Mouse (Mus musculus) thymus, postnatal 0 days (tissue): ENCODE measurements around the gene Comt. TPM values are rescaled to one million over a fixed set of nuclear protein-coding genes. Genes with fewer than 3 reads are reported as not detected.

ENCODE experiments used
- DNase-seq: peaks from one replicate; pipeline ENCODE4 v3.0.0-alpha.2; 2015; ENCODE audit warnings: low spot score
- polyA plus RNA-seq: library from polyadenylated mRNA; unstranded; fragments of >200 nt; fragmentation: Nextera tagmentation; extraction: Ambion mirVana; gene quantifications from 2 replicates; pipeline ENCODE4 v1.2.1, GENCODE M21; 2015

Comt gene
- polyA plus RNA-seq, 1 experiment from 2014 or later, result 83.6 TPM

DNA sequence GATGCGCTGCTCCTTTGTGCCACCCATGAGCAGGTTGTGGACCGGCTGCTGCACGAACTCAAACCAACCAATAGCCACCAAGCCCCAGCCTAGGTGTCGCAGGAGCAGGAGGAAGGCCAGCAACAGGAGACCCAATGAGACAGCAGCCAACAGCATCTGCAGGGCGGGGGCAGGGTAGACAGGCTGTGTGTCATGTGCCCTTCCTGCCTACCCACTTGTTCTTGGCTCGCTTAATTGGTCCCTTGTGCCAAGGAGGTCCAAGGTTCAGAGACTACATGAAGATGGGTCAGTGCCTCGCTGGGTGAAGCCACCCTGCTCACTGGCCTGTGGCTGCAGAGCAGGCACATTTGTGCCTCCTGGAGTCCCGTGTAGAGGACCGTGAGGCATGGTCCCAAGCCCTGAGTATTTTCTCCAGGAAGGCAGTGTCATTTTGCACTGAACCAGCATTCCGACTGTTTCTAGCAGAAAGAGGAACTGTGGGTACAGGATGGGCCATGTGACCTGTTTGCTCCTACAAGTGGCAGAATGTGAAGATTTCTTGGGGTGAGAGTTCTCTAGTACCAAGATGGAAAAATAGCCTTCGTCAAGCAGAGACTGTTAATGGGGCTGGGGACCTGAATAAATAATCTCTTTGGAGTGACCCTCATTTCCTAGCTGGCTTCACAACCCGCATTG lies 14.7 kb downstream of the Comt start:
- peak; percentile 39 for DNase-seq

DNA sequence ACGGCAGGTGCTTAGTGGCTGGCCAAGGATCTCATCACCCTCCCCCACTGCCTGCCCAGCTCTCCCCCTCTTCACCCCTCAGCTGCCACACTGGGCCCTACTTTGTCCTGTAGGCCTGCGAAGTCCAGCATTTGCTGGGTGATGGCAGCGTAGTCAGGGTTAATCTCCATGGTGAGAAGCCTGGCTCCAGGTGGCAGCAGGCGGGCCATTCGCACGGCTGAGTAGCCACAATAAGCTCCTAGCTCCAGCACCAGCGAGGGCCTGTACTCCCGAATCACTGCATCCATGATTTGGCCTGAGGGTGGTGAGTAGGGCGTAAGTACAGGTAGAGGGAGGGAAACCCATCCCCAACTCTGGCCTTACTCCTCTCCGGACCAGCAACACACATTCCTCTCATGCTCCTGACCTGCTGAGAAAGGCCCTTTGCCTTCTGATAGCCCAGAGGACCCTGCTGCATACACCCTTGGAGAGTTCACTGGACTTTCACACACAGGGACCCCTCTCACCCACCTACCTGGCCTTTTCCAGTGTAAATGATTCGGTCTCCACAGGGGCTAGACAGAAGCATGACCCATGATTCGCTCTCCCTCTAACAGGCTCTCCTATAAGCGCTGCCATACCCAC lies 15.5 kb downstream of the Comt start:
- no peak for DNase-seq

DNA sequence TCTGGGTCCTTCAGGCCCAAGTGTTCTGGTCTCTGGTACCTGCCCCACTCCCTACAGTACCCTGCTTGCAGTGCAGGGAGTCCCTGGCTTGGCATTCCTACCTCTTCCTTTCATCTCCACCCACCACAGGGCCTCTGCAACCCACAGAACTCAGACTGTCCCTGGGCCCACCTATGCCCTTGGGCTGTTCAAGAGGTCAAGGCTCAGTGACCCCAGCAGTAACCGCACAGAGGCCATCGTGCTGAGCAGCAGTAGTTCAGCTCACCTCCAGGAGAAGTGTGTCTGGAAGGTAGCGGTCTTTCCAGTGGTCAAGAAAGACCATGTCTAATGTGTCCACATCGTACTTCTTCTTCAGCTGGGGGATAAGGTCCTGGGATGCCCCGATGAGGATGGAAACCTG lies 16.2 kb downstream of the Comt start:
- DNase-seq, result no peak

DNA sequence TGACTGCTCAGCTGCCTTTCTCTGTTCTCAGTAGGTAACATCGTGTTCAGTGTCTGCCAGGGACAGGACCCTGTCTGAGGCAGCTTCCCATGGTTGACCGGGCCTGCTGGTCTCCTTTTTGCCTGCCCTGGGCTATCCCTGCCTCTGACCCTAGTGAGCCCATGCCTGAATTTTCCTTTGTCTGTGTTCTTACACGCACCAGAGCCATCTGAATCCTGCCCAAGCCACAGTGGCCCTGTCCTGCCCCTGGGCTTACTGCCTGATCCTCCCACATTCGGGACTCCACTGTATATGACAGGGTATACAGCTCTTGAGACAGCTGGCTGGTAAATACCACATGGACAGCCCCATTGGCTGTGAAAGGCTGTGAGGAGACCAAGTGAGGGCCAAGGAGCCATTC lies 16.9 kb downstream of the Comt start:
- DNase-seq, result no peak

DNA sequence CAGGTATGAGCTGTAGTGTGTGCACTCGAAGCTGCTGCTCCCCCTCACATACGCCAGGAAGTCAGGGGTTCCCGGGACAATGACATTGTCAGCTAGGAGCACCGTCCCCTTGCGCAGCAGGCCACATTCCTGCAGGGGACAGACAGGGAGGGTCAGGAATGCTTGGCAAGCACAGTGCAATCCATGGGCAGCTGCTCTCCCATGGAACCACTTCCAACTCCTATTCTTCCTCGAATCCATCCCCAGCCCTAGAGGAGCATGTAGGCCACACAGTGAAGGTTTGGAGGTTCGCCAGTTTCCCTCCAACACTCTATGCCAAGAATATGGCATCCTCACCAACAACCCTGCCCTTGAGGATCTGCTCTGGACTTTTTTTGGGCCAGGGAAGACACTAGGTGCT lies 18.7 kb downstream of the Comt start:
- DNase-seq, result no peak

DNA sequence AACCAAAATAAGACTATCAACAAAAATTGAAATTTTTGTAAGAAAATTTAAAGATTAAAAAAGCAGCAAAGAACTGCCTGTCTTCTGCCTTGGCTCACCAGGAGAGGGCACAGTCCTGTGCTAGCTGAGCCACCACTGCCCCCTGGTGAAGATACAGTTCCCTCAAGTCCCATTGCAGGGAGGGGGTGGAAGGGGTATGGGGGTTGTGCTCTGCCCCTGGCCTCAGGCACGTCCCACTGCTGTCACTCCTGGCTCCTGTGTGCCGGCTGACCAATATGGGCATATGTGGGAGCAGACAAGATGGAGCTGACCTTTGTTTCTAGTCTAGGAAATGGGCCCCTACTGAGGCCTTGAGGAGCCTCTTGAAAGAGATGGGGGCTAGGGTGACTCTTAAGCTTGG lies 20.4 kb downstream of the Comt start:
- DNase-seq, result peak; percentile 72

DNA sequence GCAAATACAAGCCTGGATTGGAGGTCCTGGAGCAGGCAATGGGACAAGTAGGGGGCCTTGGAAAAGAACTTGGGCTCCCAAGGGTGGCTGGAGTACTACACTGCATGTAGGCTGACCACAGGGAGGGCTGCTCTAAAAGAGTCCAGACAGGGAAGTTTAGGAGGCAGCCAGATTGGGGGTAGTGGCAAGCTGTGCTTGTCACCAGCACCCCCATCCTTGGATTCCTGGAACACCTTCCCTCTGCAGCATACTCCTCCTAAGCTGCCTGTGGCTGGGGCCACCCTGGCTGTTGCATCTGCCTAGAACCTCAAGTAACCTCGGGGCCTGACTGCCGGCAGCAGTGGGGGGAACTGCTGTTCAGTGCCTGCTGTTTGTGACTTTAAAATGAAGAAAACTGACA lies 20.8 kb downstream of the Comt start:
- DNase-seq, result no peak

DNA sequence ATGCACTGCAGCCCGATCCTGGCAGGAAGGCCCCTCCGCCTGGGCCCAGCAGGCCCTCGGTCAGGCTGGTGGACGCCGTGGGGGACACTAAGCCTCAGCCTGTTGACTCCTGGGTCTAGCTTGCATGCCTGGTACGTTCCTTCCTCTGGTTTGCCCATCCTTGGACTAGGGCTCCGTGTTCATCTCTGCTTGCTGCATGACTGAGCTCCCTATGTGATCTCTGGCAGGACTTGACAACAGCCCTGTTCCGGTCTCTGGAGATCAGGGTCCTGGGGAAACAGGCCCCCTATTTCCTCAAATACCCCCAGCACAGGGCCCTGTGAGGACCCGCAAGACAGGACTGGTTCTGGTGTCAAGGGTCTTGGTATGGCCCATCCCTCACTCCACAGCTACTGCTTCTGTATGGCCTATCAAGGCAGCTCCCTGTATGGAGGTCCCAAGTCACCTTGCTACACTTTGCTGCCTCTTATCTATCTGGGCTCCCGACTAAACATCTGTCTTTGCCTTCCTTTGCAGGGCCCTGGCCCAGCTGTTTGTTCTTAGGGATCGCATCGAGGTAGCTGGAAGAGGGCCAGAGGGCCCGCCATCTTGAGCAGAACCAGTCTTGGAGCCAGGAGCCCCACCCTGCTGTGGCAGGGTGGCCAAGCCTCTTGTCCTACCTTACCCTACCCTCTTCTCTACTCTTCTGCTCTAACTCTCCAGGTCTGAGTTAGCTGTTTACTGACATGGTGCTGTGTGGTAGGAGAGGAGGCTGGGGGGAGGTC lies 21.4 kb downstream of the Comt start:
- DNase-seq, result no peak

DNA sequence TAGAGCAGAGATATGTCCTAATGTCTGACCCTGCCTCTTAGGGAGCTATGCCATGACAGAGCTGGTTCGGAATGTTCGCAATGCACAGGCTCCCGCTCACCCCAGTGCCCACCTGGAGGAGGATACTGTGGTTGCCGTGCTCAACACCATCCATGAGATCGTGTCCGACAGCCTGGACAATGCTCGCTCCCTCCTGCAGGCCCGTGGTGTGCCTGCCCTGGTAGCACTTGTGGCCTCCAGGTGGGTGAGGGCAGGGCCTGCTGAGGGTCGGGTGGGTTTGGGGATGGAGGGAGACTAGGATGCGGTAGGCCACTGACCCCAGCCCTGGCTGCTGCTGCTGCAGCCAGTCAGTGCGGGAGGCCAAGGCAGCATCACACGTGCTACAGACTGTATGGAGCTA lies 23.4 kb downstream of the Comt start:
- DNase-seq, result no peak

DNA sequence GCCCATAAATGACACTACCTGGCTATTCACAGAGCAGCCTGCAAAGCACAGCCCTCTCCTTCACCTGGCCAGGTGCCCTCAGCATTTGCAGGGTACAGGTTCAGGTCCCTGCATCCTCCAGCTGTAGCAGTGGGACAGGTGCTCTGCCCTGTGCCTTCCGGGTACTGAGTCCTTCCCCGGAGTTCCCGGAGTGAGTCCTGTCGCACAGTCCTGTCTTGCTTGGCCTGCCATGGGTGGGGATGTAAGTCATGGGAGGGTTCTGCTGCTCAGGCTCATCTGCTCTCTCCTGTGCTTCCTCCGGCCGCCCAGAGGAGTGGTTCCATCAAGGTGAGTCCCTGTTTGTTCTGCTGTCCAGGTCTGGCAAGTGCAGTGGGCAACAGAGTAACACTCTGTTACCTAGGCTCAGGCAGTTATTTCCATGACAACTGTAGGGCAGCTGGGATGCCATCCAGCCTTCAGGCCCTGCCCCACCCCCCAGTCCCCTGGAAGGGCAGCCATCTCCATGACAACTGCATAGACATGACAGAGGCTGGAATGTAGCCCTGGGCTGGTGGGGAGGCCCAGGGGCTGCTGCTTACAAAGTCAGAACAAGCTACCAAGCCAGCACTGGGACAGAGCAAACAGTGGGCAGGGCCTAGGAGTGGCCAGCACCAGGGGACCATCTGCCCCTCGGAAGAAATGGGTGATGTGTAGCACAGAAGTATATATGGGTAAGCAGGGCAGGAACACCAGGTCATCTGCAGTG lies 26.0 kb downstream of the Comt start:
- DNase-seq, result no peak

DNA sequence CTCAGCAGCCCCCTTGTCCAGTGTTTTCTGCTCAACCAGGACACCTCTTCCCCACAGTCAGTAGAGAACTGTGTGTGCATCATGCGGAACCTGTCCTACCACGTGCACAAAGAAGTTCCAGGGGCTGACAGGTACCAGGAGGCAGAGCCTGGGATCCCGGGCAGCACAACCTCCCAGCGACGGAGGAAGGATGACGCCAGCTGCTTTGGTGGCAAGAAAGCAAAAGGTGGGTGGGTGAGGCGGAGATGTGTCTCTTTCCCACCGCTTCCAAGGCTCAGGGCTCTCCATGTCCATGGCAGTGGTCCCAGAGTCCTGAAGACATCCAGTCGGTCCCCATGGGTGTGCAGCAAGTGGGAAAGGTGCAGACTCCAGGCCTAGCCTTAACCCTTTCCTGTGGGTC lies 26.6 kb downstream of the Comt start:
- no peak for DNase-seq

DNA sequence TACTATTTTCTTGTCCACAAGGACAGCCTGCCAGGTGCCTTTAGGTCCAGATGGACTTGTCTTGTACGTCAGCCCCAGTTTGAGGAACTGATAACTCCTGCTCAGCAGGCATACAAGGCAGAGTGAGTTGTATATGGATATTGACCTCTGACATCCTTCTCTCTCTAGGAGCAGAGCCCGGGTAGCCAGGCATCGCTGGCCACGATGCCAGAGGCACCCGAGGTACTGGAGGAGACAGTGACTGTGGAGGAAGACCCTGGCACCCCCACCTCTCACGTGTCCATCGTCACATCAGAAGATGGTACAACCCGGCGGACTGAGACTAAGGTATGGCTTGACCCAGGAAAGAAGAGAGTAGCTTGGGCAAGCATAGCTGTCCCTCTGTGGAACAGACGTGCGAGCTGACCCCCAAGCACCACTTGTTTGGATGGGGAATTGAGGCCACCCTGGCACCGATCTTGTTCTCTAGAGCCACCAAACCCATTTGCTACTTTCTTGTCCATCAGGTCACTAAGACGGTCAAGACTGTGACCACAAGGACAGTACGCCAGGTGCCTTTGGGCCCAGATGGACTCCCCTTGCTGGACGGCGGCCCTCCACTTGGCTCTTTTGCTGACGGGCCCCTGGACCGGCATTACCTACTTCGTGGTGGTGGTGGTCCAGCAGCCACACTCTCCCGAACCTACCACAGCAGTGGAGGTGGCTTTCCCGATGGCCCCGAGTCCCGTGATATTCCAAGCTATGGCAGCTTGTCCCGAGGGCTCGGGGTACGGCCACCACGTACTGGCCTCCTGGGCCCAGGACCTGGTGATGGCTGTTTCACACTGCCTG lies 29.6 kb downstream of the Comt start:
- no peak for DNase-seq

DNA sequence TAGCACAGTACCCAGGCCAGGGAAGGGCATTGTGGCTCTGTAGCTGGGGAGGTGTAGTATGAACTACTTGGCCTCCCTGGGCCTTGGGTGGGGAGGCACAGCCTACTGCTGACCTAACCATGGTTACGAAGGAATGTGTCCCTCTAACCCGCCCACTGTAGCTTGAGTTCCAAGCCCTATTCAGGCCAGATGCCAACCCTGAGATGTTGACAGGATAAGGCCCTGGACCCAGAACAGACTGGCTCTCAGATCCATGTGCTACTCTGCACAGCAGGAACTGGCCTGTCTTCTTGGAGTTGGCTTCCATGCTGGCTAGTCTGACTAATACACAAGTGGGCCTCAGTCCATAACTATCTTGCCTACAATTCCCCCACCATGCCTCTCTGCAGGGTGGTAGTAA lies 30.5 kb downstream of the Comt start:
- DNase-seq, result no peak

DNA sequence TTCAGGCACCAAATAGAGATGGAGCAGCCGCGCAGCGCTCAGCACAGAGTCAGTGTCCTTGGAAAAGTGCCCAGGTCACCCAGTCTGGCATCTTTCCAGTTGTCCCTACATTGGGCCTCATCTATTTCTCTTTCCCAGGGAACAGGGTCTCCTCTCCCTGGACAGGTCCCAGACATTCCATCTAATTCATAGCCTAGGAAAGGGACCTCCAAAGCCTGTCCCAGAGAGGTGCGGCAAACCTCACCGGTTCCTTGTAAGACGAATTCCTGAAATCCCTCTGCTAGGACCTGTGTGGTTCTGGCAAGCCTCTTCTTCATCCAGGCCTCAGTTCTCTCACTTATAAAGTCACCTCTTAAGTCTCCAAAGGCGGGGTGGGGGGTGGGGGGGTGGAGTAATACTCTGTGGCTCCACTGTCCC lies 31.0 kb downstream of the Comt start:
- no peak for DNase-seq

DNA sequence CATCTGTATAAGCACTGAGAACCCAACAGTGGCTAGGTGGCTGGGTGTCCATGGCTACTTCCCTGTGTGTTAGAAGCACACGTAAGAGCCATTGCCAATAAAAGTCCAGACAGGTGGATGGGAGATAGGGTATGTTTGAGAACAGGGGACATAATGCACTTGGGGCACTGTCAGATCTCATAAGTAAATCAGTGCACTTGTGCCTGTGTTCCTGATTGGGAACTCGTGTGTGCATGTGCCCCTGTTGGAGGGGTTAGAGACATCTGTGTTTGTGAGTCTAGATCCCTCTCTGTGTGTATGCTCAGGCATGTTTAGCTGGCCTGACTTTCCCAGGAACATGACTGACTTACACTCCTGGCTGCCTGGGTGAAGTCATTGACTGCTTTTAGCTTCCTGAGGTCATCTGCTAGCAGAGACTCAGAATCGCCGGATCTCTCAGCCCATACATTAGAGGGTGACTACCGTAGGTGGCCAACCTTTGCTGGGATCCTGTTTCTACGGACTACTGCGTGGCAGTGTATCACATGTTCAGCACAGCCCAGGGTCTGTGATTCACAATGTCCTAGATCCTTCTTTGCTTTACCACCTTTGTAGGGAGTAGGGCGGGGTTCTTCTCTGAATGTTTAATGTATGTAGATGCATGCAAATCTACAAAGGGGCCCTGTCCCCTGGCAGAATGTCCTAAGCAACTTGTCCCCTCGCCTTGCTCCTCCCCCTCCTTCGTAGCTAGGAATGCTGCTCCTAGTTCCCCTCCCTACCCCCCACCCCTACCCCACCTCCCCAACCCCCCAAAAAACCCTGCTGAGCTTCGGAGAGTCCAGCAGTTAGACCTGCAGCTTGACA lies 31.7 kb downstream of the Comt start:
- no peak for DNase-seq

DNA sequence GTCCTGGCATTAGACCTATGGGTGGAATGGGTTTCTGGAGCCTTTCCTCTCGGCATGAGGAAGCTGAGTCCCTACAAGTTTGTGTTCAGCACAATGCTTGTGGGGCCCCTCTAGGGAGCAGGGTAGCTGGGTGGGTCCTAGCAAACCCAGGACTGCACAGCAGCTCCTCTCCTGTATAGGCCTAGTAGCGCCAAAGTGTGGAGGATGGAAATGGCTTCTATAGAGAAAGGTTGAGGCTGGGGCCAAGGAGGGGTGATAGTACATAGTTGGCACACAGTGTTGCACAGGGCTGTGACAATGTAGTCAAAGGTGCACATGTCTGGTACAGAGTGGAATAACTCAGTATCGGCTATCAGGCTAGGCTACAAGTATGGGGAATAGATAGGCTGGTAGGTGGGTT lies 32.6 kb downstream of the Comt start:
- no peak for DNase-seq

DNA sequence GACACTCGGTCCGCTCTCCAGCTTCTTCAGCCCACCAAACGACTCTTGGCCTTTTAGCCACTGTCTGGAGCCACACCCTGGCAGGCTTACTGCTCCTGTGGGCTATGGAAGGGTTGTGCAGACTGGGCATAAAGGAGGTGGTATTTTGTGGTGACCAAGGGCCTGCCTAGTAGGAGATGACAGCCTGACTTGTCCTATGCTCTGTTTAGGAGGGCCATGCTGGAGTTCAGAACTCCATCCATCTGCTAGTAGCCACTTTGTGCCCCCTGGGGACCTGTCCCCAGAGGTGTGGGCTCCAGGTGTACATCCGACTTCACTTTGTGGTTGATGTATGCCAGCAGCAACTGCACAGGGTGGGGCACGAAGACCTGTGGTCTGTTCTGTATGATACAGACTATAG lies 33.1 kb downstream of the Comt start:
- DNase-seq, result no peak

DNA sequence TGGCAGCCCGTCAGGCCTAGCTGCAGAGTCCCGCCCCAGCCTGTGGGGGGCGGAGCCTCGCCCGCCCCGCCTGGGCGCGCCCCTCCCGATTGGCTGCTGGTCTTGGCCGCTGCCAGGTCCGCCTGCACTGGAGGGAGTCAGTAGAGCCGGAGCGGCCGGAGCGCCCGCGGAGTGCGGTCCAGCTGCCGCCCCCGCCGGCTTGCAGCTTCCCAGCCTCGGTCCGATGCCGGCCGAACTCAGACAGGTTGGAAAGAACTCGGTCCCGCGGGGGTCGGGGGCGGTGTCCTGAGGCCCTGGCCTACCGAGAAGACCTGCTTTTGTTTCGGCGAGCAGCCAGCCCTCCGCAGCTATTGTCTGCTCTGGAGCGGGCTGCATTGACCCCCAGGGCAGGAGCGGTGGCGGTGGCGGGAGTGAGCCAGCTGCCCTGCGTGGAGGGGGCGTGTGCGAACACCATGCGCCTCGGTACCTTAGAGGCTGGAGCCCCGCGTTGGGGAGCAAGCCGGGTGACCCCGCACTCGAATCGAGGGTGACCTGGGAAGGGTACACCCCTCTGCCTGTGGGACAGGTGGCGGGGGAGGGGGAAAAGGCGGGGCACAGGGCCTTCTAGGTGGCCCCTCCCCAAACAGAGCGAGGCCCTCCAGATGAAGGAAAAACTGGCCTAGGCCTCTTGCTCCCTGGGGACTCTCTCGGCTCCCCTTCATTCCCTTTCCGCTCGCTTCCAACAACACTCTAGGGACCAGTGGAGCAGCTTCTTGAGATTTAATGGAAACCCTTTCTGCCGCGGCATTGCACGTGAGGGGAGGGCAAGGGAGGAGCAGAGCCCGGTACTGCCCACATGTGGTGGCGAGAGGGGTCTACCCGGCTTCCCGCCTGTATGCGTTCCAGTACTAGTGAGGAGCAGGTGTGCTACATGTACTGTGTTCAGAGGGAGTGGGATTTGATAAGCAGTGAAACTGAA lies 33.9 kb downstream of the Comt start:
- peak; percentile 82 for DNase-seq

DNA sequence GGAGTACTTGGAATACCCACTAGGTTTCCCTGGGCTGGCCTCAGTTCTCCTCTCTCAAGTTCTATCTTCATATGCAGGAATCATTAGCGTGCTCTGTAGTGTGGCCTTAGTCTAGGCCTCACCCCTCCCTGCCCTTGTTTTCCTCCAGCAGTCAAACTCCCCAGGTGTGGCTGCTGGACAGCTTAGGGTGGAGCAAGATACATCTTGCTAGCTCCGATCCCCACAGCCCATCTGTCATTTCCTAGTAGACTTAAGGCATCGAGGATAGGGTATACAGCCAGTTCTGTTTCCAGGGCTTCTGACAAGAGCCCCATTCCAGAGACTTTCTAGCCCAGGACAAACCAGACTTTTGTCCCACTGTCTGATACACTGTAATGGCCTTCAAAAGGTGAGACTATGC lies 34.9 kb downstream of the Comt start:
- no peak for DNase-seq
